Mouse (Mus musculus): Measurements from ENCODE around the gene St5. TPM values are rescaled to one million over a fixed set of nuclear protein-coding genes. Genes with fewer than 3 reads are reported as not detected.

St5 gene
- polyA plus RNA-seq (2012; rRNA removed), result 39.5 and 47.6 TPM in 2 replicates

DNA sequence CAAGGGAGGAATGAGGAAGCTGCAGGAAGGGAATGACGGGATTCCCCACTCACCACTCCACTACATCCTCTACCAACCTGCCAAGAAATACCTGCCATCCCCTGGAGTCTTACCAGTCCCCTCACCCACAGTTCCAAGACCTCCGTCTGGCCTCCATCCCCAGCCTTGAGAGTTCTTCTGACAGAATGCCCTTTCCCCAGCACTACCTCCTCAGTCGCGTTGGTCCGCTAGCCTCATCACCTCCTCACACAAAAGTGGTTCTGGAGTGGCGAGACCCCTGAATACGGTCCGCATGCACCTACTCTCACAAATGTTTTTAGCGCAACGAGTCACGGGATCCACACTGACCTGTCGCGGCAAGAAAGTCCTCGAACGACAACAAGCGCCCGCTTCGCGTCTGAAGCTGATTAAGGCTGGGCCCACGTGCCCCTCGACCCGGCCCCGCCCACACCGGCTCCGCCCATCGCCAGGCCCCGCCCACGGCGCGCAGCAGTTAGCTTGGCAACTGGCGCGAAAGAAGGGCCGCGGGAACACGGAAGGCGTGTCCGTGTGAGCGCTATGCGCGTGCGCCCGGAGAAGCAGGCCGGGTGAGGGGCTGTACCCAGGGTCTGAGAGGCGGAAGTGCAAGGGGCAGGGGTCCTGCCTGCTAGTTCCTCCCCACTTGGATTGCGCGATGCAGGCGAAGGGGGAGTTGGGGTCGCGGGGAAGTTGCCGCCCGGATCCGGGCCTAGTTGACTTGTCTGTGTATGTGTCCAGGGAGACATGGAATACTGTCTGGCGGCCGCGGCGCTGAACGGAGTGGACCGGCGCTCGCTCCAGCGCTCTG is at the start of gene St5, which contains the start of gene Akip1:
St5 (minus strand) TSS at position 416 of the 826 bp plus-strand sequence.
Akip1 (plus strand) TSS at position 501 of the 826 bp plus-strand sequence.
- peaks cover 9% of the 10 kb centered on the region; the same call in 1 of the 2 replicates for H3K4me1 ChIP-seq (ENCODE audit: control insufficient read depth, insufficient read depth, low read length)
- H3K27me3 ChIP-seq (replicated peaks; ENCODE audit: control insufficient read depth, insufficient read depth, low read length), result no peaks in the 10 kb centered on the region
- WGBS, result 2% methylated on average over 61 of the region's 61 CpGs
- peak; percentile 97 for DNase-seq
- TF ChIP-seq POLR2A (IDR thresholded peaks at IDR 0.05; ENCODE audit: low read depth, low read length), result peak; percentile 40
- no peak for TF ChIP-seq CTCF (conservative IDR thresholded peaks at IDR 0.05; ENCODE audit: insufficient read depth, insufficient read length, low read depth, low read length)
- H3K27ac ChIP-seq (ENCODE audit: insufficient read depth, low read depth, low read length), result peak within 1 kb of the TSS; percentile 74
- no peaks in the 10 kb centered on the region; the same call in 1 of the 2 replicates for H3K36me3 ChIP-seq (ENCODE audit: control insufficient read depth, insufficient read depth, low read length)
- peak within 1 kb of the TSS; percentile 91 for H3K4me3 ChIP-seq (ENCODE audit: insufficient read depth, low read depth, low read length)

DNA sequence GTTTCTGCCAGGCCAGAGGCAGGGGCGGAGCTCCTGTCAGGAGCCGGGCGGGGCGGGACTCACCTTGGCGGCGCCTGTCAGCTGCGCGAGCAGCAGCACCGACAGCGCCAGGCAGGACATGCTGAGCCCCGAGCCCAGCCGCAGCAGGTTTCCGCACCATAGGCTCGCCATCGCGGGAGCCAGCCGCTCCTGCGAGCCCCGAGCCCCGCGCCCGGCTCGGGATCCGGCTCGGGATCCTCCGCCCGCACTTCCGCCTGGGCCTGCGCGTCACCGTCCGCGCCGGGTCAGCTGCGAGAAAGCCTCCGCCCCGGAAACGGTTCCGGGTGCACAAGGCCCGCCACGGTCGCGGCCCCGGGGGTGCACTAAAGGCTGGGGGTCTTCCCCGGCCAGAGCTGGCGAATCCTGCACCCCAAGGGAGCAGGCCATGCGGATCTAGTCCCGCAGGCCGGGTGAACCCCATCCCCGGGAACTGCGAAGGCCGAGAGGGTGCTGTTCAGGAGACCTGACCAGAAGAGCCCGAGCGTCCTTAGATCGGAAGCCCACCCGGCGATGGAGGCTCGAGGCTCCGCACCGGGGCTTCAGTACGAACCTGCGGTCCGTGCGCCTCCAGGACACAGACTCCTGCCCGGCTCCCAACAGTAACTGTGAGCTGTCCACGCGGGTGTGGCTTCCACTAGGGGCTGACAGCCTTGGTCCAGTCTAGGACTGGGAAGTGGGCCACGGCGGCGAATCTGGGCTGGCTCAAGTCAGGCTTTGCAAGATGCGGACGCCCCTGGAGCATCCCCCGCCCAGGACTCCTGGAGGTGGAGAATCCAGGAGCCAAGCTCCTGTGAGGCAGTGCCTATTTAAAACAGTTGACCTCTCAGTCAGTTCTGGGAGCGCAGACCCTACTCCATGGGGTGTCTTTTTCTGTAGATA is 48.9 kb upstream of the St5 start, which contains the start of gene Tmem9b:
Tmem9b (minus strand) TSS at position 868 of the 918 bp plus-strand sequence.
- WGBS, result under 1% methylated on average over 74 of the region's 74 CpGs

DNA sequence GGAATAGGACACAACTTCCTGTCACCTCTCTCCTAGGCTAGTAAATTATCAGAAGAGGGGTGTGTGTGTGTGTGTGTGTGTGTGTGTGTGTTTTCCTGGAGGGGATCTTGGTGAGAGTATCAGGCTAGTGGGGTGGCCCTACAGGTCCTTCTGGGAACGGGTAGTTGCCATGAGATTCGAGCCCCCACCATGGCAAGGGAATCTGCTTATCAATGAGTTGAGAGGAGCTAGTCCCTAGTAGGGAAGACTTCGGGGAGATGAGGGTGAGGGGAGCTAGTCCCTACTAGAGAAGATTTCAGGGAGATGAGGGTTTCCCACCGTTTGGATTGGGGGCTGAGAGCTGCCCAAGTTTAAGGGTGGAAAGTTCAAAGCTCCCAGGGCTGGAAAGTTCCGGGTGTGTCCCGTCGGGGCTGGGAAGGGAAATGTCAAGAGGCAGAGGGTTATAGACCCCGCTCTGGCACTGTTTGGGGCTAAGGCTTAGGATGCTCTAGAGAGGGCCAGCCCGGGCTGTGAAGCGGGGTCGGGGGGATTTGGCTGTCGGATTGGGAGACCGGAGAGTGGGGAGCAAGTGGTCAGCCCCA is 48.1 kb upstream of the St5 start:
- H3K27ac ChIP-seq (ENCODE audit: insufficient read depth, low read depth, low read length), result peak overlapping the region; percentile 83
- 3% methylated on average over 13 of the region's 13 CpGs for WGBS

More for the DNA sequence above, 48.9 kb upstream of the St5 start, which contains the start of gene Tmem9b:
- TF ChIP-seq POLR2A (IDR thresholded peaks at IDR 0.05; ENCODE audit: low read depth, low read length) (peak; percentile 37), CTCF (conservative IDR thresholded peaks at IDR 0.05; ENCODE audit: insufficient read depth, insufficient read length, low read depth, low read length) (0 out of 2 replicates have a peak, but pooled peaks have one; percentile 6)
- H3K4me3 ChIP-seq (ENCODE audit: insufficient read depth, low read depth, low read length), result peak within 1 kb of the TSS; percentile 72
- no peaks in the 10 kb centered on the region for H3K27me3 ChIP-seq (replicated peaks; ENCODE audit: control insufficient read depth, insufficient read depth, low read length)
- H3K4me1 ChIP-seq (ENCODE audit: control insufficient read depth, insufficient read depth, low read length), result peaks cover 15% of the 10 kb centered on the region
- H3K36me3 ChIP-seq (ENCODE audit: control insufficient read depth, insufficient read depth, low read length), result no peaks in the 10 kb centered on the region
- H3K27ac ChIP-seq (ENCODE audit: insufficient read depth, low read depth, low read length), result peak within 1 kb of the TSS; percentile 83
- DNase-seq, result peak; percentile 89

DNA sequence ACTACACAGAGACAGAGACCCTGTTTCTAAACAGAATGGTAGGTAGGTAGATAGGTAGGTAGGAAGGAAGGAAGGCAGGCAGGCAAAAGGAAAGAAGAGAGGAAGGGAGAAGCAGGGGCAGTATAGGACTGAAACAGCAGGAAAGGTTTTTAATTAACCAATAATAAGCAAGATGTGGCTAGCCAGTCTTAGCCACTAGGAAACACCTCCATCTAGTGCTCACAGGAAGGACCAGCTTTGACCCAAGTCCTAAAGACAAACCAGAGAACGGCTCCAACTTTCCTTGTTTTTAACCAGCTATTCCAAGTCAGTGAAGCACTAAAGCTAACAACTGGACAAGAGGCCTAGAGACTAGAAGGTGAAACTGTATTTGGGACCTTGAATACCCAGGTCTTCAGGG is 44.3 kb upstream of the St5 start:
- 18% methylated on average over 1 of the region's 1 CpGs for WGBS
- TF ChIP-seq POLR2A (IDR thresholded peaks at IDR 0.05; ENCODE audit: low read depth, low read length), result no peak
- peak; percentile 35; the same call in 1 of the 2 replicates for TF ChIP-seq CTCF (conservative IDR thresholded peaks at IDR 0.05; ENCODE audit: insufficient read depth, insufficient read length, low read depth, low read length)
- DNase-seq, result peak; percentile 46
- Histone ChIP-seq H3K4me3 (ENCODE audit: insufficient read depth, low read depth, low read length) (no peak overlapping the region), H3K4me1 (ENCODE audit: control insufficient read depth, insufficient read depth, low read length) (peaks cover 5% of the 10 kb centered on the region), H3K36me3 (ENCODE audit: control insufficient read depth, insufficient read depth, low read length) (peaks cover 4% of the 10 kb centered on the region), H3K27ac (ENCODE audit: insufficient read depth, low read depth, low read length) (no peak overlapping the region), H3K27me3 (replicated peaks; ENCODE audit: control insufficient read depth, insufficient read depth, low read length) (no peaks in the 10 kb centered on the region)

More for the DNA sequence above, 48.1 kb upstream of the St5 start:
- peak; percentile 43 for DNase-seq
- Histone ChIP-seq H3K36me3 (ENCODE audit: control insufficient read depth, insufficient read depth, low read length) (no peaks in the 10 kb centered on the region), H3K27me3 (replicated peaks; ENCODE audit: control insufficient read depth, insufficient read depth, low read length) (no peaks in the 10 kb centered on the region), H3K4me3 (ENCODE audit: insufficient read depth, low read depth, low read length) (peak overlapping the region; percentile 72), H3K4me1 (ENCODE audit: control insufficient read depth, insufficient read depth, low read length) (peaks cover 12% of the 10 kb centered on the region)
- TF ChIP-seq CTCF (conservative IDR thresholded peaks at IDR 0.05; ENCODE audit: insufficient read depth, insufficient read length, low read depth, low read length) (no peak), POLR2A (IDR thresholded peaks at IDR 0.05; ENCODE audit: low read depth, low read length) (no peak)

DNA sequence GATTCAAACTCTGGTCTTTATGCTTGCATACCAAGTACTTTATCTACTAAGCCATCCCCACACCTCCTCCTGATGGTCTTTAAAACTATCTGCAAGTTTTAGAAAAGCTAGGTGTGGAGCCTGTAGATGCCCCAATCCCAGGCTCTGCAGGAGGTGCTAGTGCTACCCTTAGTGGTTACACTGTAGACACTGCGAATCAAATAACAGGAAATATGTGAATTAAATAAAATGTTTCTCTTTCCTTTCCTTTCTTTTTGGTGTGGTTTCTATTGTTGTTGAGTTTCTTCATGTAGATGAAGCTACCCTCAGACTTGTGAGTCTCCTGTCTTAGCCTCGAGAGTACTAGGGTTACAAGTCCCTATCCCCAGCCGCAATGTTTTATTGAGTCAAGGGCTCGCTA is 38.3 kb upstream of the St5 start:
- peaks cover 9% of the 10 kb centered on the region for H3K36me3 ChIP-seq (ENCODE audit: control insufficient read depth, insufficient read depth, low read length)
- DNase-seq, result no peak
- no peaks in the 10 kb centered on the region for H3K27me3 ChIP-seq (replicated peaks; ENCODE audit: control insufficient read depth, insufficient read depth, low read length)
- no peak overlapping the region for H3K4me3 ChIP-seq (ENCODE audit: insufficient read depth, low read depth, low read length)
- H3K27ac ChIP-seq (ENCODE audit: insufficient read depth, low read depth, low read length), result no peak overlapping the region
- TF ChIP-seq POLR2A (IDR thresholded peaks at IDR 0.05; ENCODE audit: low read depth, low read length) (no peak), CTCF (conservative IDR thresholded peaks at IDR 0.05; ENCODE audit: insufficient read depth, insufficient read length, low read depth, low read length) (no peak)
- WGBS, result 79% methylated on average over 4 of the region's 4 CpGs
- no peaks in the 10 kb centered on the region for H3K4me1 ChIP-seq (ENCODE audit: control insufficient read depth, insufficient read depth, low read length)

DNA sequence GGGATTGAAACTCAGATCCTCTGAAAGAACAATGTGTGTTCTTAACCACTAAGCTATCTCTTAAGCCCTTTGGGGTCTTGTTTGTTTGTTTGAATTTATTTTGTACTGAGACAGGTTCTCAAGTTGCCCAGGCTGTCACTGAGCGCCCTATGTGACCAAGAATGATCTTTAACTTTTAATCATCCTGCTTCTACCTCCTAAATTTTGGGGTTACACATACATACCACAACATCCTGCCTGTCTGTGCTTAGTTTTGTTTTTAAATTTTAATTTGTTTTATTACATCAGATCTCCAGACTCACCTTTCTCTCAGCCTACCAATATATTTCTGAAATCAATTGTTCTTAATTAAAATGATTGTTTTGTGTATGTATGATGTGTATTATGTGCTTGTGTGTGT is 37.7 kb upstream of the St5 start:
- H3K4me3 ChIP-seq (ENCODE audit: insufficient read depth, low read depth, low read length), result no peak overlapping the region
- H3K27me3 ChIP-seq (replicated peaks; ENCODE audit: control insufficient read depth, insufficient read depth, low read length), result no peaks in the 10 kb centered on the region
- no peak for DNase-seq
- H3K36me3 ChIP-seq (ENCODE audit: control insufficient read depth, insufficient read depth, low read length), result peaks cover 12% of the 10 kb centered on the region
- H3K4me1 ChIP-seq (ENCODE audit: control insufficient read depth, insufficient read depth, low read length), result no peaks in the 10 kb centered on the region
- TF ChIP-seq POLR2A (IDR thresholded peaks at IDR 0.05; ENCODE audit: low read depth, low read length), result no peak
- TF ChIP-seq CTCF (conservative IDR thresholded peaks at IDR 0.05; ENCODE audit: insufficient read depth, insufficient read length, low read depth, low read length), result no peak
- WGBS, result 97% methylated on average over 1 of the region's 1 CpGs
- no peak overlapping the region for H3K27ac ChIP-seq (ENCODE audit: insufficient read depth, low read depth, low read length)

All from kidney, adult 2 months (tissue).